Mouse (Mus musculus) gastrocnemius, adult 18-20 months (tissue): Measurements from ENCODE around the gene Tmod1. TPM values are rescaled to one million over a fixed set of nuclear protein-coding genes. Genes with fewer than 3 reads are reported as not detected.

ENCODE experiments used
- DNase-seq: peaks from one replicate; pipeline ENCODE4 v3.0.0; 2021; ENCODE audit warnings: low spot score
- total RNA-seq, 2 experiments: library from RNA; stranded (reverse); gene quantifications; 2 replicates each; pipeline ENCODE4 v1.2.3; 2021

The Tmod1 gene
- total RNA-seq, 2 experiments from 2014 or later = 163 to 194 TPM

DNA sequence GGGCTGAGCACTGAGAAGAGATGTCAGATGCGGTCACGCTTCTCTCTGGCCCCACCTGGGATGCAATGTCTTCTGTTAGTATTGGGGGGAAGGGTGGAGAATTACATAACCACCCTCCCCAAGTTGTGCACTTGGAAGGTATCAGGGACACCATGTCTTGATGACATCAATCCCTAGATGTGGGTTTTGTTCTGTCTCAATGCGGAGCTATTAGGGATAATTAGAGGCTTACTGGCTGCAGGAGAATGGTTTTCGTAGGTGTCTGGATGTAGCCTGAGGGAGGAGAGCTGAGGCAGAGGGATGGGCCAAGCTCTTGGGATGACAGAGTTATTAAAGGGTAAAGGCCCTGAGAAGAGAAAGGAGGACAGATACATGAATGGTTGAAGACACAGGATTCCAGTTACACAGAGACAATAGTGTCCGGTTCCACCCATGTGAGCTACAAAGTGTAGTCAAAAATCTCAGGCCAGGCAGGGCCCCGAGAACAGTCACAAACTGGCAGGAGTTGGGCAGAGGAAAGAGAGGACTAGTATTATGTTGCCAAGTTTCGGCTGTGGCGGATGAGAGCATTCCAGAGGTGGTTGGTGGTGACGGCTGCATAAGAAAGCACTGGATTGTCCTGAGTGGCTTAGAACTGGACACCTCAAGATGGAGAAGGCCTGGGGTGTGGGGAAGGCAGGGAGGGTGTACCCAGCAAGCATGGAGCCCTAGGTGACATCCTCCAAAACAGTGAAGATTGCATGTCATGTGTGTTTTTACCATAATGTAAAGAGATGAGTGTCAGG is 14.8 kb downstream of the Tmod1 start:
- DNase-seq = no peak

DNA sequence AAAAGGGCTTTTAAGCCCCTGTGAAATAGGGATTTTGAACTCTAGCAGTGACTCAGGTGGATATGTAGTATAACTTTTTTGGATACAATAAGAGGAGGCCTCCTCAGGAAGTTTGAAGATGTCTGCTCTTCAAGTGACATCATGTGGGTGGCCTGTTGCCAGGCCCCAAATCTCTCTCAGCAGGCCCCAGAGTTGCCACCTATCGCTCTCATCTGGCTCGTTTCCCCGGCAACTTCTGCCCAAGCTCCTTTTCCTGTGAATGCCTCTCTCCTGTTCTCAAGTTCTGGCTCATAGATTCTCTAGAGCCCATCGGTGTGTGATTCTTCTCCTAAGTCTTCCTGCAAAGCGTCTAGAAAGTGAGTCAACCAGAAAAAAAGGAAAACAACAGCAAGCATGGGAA is 17.4 kb downstream of the Tmod1 start:
- no peak for DNase-seq

DNA sequence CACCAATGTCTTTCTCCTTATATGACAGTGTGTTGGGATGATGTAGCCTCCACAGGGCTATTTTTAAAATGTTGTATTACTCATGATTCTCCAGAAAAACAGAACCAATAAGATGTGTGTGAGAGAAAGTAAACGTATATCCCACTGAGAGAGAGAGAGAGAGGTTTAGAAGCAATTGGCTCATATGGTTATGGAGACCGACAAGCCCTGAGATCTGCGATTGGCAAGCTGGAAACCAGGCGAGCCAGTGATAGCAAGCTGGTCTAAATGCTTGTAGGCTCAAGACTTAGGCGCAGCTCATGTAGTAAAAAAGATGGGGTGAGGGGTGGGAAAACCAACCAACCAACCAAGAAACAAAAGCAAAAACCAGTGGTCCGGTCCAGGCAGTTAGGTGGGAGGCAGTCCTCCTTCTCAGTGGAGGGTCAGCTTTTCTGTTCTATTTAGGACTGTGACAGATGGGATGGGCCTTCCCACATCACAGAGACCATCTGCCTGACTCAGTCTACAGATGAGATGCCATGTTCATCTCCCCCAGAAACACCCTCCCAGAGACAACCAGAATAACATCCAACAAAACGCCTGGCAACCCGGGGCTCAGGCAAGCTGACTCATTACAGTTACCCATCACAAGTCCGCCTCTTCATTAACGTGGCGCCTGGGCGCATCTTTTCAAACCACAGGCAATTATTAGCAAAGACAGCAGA is 22.7 kb downstream of the Tmod1 start:
- DNase-seq = no peak

DNA sequence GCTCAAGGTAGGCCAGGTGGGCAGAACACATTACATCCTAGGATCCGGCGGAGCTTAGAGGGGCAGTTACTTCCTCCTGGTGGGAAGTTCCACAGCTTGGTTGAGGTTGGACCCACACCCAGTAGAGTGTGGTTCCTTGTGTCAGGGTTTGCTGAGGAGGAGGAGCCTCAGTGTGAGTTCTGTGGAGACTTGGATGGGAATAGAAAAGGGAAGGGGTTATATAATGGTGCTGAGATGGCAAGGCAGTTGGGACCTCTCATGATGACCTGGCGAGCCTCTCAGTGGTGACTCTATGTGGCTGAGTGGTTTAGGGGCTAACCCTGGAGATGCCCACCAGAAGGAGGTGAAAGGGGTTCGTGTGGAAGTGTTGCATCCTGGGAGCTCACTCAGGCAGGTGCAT is 25.1 kb downstream of the Tmod1 start:
- no peak for DNase-seq

DNA sequence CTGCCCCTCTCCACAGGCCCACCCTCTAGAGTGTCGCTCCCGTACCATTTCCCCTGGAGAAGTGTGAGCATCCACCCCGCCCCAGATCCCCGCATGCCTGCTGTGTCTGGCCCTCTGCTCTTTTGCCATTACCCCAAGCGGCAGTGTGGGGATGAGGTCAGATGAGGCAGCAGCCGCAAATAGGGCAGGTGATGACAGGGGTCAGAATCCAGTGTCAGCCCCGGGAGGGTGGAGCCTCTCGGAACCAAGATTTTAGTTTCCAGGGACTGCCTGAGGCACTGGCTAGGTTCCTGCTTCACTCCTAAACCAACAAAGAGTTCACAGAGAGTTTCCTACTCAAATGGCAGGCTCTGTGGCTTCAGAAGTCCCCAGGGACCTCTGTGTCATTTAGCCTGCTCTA is 25.5 kb downstream of the Tmod1 start:
- DNase-seq = peak; percentile 84

DNA sequence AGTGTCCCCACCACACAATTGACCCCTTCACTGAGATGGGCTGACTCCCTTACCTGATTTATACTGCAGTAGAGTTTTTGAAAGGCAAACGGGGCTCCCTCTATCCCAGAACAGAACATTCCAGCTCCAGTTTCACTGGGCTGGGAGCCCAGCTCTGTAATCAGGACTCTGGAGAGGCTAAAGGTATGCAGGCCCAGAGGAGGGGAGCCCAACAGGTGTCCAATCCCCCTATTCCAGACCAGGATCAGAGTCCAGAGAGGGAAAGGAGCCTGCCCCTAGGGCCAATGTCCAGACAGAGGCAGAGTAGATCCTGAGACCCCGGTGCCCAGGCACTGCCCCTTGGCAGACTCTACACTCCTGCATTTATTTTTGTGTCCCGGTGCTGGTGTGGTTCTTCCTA is 26.2 kb downstream of the Tmod1 start:
- DNase-seq = peak; percentile 70

DNA sequence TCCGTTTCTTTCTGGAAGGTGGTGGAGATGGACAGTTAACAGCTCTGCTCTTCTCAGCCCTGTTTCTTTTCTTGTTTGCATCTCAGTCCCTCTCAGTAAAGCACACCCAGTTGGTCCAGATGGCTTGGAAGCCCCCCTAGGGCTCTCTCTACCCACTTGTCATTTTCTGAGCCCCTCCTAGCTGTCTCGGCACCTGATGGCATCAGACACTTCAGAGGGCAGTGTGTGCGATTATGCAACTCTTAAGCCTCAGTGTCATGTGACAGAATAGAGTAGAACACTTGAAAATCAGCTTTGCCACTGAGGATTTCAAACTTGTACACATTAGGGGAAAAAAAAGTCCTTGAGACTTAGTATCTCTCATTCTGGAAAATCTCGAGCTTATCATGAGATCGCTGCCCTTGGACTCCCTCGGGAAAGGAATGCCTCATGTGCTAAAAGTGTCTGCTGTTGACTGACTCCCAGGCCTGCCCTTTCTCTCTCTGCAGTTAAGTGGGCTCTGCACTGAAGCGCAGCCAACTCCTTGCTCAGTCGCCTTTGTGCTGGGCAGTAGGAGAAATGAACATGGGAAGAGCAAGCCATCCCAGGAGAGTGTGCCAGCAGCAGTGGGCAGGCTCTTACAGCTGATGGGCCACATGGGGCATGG is 27.1 kb downstream of the Tmod1 start:
- DNase-seq = no peak

DNA sequence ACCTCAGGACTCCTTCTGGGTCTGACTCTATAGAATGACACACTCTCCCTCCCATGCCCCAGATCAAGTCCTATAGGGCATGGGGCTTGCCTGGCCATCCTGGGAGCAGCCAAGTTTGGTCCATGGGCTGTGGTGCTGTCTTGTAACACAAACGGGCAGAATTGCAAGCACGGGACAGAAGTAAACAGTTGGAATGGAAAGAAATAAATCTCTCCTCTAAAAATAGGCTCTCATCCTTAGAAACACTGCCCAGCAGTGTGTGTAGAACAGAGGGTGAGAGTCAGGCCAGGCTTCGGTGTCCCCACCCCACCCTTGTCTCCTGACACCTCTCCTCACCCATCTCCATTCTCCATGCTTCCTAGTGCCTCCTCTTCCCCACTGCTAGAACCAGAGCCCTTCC is 29.3 kb downstream of the Tmod1 start:
- DNase-seq = no peak

DNA sequence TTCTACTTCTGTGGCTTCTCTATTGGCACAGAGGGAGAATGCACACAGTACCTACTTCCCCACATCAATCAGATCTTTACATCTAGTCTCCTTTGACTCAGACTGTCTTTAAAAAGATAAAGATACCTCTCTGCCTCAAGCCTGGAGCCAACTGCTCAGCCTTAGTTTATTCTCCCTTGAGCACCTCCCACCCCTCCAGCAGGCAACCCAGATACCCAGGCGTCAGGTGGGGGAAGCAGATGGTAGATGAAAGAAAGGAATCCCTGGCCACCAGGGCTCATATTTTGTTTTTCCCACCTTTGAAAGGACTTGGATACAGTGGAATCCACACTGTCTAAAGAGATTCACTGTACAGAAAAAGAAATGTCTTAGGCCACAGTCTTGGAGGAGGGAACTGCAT is 29.8 kb downstream of the Tmod1 start:
- DNase-seq = no peak

DNA sequence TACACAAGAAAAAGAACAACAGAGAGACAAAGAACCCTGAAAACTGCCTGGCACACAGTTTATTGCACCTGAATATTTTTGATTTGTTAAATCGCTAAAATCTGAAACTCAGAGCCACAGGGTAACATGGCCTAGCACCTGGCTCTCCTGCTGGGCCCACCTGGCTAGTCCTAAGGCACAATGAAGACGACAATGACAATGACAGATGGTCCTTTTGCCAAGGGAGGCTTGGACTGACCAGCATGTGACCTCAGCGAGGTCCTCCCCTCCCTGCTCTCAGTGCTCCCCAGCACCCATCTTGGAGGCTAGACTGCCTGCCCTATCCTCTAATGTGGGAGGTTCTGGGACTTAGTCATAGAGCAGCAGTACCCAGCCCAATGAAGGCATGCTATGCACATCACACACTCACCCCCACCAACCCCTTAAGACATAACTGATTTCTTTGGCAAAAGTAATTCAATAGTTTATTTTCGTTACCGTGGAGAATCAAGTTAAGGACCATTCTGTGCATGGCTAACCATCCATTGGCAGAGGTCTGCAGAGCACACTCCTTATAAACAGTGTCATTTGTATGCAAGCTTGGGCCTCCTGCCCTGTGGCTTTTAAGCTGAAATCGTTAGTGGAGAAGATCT is 31.2 kb downstream of the Tmod1 start:
- DNase-seq = no peak

DNA sequence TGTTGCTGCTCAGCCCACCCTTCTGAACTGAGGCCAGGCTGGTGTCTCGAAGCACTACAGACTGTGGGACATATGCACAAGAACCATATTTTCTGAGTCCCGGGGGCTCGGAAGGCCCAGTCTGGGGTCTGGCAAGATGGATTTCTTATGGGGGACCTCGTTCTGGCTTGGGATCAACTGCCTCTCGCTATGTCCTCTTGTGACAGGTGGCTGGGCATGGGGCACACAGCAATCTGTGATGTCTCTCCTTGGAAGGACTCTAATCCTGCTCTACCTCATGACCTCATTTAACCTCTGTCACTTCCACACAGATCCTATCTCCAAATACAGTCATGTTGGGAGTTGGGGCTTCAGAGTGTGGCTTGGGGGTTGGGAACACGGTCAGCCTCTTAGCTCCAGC is 33.9 kb downstream of the Tmod1 start:
- no peak for DNase-seq

DNA sequence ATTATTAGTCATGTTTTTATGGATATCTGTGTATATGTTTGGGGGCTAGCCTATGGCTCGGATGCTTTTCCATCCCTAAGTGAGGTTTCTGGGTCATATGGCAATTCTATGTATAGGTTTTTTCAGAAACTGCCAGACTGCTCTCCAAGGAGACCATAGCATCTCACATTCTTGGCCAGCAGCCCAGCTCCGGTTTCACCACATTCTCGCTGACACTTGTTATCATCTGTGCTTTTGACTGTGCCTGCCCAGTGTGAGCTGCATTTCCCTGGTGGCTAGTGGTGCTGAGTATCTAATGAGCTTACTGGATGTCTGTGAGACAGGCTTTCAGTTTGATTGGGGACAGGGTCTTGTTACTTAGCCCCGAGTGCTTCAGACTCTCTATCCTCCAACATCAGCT is 35.0 kb downstream of the Tmod1 start:
- no peak for DNase-seq

DNA sequence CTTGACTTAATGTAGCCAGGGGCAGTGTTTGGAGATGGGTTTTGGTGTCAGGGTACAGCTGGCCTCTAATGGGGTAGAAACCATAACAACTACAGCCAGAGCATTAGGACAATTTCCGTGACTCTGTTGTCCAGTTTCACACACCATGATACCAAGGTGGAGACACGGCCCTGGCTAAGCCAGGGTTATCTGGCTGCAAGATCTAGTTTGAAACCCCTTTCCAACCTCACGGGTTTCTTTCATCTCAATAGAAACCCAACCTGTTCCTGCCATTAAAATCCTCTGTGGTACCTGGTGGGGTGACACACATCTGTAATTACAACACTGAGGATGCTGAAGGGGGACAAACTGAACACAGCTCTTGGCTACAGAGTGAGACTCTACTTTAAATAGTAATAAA is 36.9 kb downstream of the Tmod1 start:
- DNase-seq = no peak

DNA sequence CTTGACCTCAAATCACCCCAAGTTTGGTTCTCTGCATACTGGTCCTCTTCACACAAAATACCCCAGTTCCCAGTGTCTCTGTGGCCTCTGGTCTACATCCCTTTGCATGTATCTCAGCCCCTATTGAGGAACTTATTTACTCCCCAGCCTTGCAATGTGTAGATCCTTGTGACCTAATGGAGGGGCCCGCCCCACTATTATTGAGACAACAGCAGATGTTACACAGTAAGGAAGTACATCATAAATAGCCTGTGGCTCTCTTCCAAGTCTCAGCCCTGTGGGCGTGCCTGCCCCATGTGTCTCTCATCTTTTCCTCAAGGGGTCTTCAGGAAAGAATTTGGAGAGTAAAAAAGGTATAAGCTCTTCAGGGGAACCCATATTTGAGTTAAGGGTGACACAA is 38.2 kb downstream of the Tmod1 start:
- no peak for DNase-seq

DNA sequence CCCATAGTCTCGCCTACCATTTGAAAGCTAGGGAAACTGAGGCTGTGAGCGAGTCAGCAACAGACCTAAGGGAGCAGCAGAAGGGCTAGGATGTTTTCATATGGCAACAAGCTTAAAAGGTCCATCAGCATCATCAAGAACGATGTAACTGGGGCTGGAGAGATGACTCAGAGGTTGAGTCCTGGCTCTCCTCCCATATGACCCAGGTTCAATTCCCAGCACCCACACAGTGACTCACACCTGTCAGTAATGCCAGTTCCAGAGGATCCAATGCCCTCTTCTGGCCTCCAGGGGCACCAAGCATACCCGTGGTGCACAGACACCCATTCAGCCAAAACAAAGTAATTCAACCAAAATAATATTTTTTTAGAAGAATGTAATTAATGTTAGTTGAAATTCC is 41.5 kb downstream of the Tmod1 start:
- DNase-seq = no peak

DNA sequence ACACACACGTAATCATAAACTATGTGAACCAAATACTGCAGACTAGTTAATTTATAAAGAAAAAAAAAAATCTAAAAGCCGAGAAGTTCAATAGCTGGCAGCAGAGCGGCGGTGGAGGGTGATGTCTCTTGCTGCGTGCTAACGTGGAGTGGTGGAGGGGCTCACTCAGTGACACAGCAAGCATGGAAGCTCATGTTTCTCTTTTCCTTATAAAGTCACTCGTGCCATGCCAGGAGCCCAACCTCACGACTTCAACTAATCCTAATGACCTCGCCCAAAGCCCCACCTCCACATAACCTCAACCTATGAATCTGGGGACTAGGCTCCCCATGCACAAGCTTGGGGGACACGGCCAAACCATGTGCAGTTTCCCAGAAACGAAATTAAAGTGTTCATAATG is 43.8 kb downstream of the Tmod1 start:
- peak; percentile 31 for DNase-seq

DNA sequence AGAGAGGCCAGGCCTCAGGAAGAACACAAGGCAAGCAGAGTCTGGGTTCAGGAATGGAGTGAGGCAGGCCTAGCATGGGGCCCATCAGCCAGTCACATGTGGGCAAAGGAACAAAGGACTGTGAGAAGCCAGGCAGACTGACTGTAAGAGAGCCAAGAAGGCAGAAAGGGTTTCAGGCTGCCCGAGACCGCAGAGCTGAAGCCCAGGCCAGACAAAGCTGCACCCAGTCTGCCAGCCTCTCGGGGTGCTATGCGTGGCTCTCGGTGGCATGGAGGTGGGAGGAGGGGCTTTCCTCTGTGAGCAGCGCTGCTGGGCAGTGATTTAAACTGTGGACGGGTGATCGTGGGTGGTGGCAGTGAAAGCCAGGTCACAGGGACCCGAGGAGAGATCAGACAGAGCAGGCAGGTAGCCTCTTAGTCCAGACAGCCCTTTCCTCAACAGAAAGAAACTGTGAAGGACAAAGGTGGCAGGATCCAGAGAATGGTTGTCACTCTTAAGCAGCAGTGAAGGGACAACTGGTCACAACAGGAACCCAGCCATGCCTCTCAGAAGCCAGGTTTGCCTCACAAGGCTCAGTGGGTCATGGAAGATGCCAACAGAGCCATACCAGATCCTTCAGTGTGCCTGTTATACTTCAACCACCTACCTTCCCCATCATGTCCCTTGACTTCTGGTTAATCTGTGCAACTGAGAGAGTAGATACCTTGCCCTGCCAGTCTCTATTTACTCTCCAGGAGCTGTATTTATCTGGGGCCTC is 45.9 kb downstream of the Tmod1 start:
- DNase-seq = no peak

DNA sequence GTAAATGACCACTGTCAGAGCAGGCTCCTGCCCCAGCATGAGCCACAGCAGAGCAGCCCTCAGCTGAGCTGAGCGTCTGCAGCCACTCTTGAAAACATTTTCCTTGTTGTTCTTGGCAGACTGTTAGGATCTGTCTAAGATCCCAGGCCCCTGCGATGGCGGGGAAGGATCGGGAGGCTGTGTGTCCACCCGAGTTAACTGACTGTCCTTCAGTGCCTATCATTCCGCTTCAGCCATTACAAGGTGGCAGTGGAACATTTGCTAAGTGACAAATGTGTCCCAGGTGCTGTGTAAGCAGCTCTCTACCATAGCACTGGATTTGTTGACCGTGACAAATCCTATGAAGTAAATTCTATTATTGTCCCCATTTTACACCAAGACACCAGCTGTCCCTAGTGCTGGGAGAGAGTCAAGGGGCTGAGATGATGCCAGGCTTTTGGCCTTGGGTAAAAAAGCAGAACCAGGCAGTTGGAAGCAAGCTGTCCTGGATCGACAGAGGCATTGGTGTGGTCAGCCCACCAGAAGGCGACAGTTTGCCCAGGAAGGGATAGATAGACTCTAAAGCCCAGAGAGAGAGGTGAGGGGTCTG is 46.6 kb downstream of the Tmod1 start:
- peak; percentile 50 for DNase-seq

DNA sequence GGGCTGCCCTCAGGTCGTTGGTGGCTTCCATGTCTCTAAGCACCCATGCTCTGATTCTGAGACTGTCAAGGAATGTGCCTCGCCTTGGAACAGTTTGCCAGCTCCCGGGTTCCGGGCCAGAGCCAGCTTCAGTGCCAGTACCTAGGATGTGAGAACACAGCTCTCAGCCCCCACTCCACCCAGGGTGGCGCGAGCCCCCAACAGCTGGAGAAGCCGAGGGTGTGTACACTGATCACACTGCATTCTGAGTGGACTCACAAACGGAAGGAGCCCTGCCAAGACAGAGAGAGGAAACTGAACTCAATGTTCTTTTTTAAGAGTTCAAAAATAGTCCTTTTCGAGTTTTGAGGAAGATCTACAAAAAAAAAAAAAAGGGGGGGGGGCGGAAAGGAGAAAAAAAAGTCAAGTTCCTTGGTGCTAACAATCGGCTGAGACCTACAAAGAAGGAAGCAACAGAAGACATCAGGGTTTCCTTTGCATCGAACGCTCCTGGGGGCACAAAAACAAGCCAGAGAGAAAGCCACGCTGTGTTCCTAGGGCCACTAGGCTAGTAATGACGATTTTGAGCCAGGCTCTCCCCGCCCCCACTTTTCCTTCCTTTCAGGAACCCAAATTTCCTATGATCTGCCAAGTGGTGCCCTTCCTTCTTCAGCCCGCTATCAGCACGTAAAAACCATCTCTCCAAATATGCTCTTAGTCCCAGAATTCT is 48.1 kb downstream of the Tmod1 start:
- peak; percentile 62 for DNase-seq

DNA sequence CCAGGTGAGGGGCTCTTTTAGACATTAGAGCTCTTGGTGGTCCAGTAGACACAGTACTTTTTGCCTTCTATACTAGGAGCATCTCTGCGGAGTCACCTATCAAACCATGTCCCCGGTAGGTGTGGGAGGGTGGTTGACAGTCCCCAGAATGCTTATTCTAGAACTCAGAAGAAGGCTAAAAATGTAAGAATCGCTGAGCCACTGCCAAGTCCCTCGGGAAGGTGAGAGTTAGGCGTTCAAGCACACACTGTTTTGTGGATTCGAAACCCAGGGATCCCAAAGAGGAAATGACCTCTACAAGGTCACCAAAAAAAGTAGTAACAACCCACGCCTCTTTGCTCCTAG is 48.7 kb downstream of the Tmod1 start:
- DNase-seq = peak; percentile 34

DNA sequence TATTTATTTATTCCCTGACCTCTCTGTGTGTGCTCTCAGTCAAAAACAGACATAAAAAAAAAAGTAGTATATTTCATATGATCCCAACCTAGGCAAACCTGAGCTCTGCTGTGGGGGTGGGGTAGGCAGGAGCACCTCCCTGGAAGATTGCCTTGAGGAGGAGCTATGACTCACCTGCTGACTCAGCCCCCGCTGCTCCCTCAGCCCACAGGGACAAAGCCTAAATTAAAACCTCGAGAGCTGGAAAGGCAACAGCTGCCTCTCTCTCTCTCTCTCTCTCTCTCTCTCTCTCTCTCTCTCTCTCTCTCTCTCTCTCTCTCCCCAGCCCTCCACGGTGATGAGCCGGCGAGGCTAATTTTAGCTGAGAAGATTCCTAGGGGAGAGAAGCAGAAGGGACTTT is 49.1 kb downstream of the Tmod1 start:
- peak; percentile 87 for DNase-seq
